Comparison of ENCODE assay signal across 7 mouse cellular contexts in genomic region chr2:31822524-31823371, GRCm38 (mm10). TPM values are rescaled to one million over a fixed set of nuclear protein-coding genes. Genes with fewer than 3 reads are reported as not detected.
DNase-seq lines count a peak whose midpoint lies in the region; ATAC-seq lines count a peak whose summit lies in the region.

No protein-coding gene starts in this region.

- H3K4me1 ChIP-seq in forebrain, embryonic 16.5 days (replicated peaks; ENCODE audit: control insufficient read depth, insufficient read depth, low read length): peaks cover 49% of the 10 kb centered on the region

- peak; percentile 77 for DNase-seq in CD4-positive, CD25-positive, alpha-beta regulatory T cell, adult 2 months (ENCODE audit: low read depth, low spot score)
- peak; percentile 13 for DNase-seq in NIH3T3 (ENCODE audit: low read depth)
- peak; percentile 77 to 82 for DNase-seq in layer of hippocampus, postnatal 14 days (ENCODE audit: low spot score in 2 of 2)
- DNase-seq in lung, postnatal 14 days: peak; percentile 31
- peak; percentile 71 to 85 for DNase-seq in right cerebral cortex, postnatal 10 days (ENCODE audit: low spot score in 2 of 2)
- no peak for DNase-seq in ovary, postnatal 10 days (ENCODE audit: low spot score)

- no peaks in the 10 kb centered on the region for H3K36me3 ChIP-seq in forebrain, embryonic 16.5 days (ENCODE audit: control insufficient read depth, insufficient read depth)

- 5% methylated on average over 39 of the region's 39 CpGs for WGBS in forebrain, embryonic 16.5 days

- H3K9me3 ChIP-seq in forebrain, embryonic 16.5 days (ENCODE audit: control insufficient read depth, low read length): no peaks in the 10 kb centered on the region

- peak overlapping the region; percentile 28 for H3K9ac ChIP-seq in forebrain, embryonic 16.5 days (replicated peaks; ENCODE audit: low read depth, low read length)

- H3K4me2 ChIP-seq in forebrain, embryonic 16.5 days (ENCODE audit: low read length): peak overlapping the region; percentile 63

- H3K27ac ChIP-seq in forebrain, embryonic 16.5 days (ENCODE audit: low read length): peak overlapping the region; percentile 46

- H3K27me3 ChIP-seq in forebrain, embryonic 16.5 days (replicated peaks; ENCODE audit: control insufficient read depth, insufficient read depth, low read length): no peaks in the 10 kb centered on the region; the same call in 1 of the 2 replicates

- peak; percentile 72 for ATAC-seq in forebrain, embryonic 16.5 days

- peak overlapping the region; percentile 26 for H3K4me3 ChIP-seq in forebrain, embryonic 16.5 days (replicated peaks; ENCODE audit: low read length)

RNA-seq across cellular contexts. Expression of gene Qrfp, which starts 12.4 kb away (rescaled TPM):
- 0.06 TPM in 1 of 2 replicates, not detected in the other for polyA plus RNA-seq in forebrain, embryonic 16.5 days (2015; fragmentation: Nextera tagmentation; extraction: Ambion mirVana)
- total RNA-seq in layer of hippocampus, postnatal 14 days (2021): not detected

RNA-seq across cellular contexts. Expression of gene Fibcd1, which starts 23.1 kb away (rescaled TPM):
- polyA plus RNA-seq in forebrain, embryonic 16.5 days (2015; fragmentation: Nextera tagmentation; extraction: Ambion mirVana): 2.7 and 4.2 TPM in 2 replicates
- total RNA-seq in layer of hippocampus, postnatal 14 days (2021): 100 to 1,000 TPM; 111 to 117 TPM
